Mouse (Mus musculus): Measurements from ENCODE around the gene Kdm4b. TPM values are rescaled to one million over a fixed set of nuclear protein-coding genes. Genes with fewer than 3 reads are reported as not detected.

Kdm4b gene
- polyA plus RNA-seq, 1 experiment from 2014 or later = 19.6 TPM

DNA sequence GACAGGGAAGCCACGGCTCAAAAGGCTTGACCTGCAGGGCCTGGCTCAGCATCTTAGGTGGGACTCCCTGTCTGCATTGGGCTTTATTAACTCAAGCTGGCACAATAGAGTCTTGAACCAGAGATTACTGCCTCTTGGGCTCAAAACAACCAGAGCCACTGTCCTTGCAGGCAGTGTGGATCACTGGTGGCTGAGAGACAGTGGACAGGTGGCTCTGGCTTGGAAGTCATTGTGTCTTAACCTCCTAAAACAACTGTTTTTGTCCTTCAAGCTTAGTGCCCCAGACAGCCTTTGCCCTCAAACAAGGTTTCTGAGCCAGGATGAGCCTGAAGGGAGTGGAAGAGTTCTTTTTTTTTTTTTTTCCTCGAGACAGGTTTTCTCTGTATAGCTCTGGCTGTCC lies 19.5 kb downstream of the Kdm4b start:
- H3K4me2 ChIP-seq = no peak overlapping the region
- H3K4me1 ChIP-seq (ENCODE audit: control insufficient read depth, insufficient read depth, low read length) = peaks cover 39% of the 10 kb centered on the region
- H3K4me3 ChIP-seq (ENCODE audit: low read depth, low read length) = no peak overlapping the region
- H3K9ac ChIP-seq (ENCODE audit: low read depth, low read length) = no peak overlapping the region
- H3K36me3 ChIP-seq (ENCODE audit: control insufficient read depth, insufficient read depth, low read length) = 0 out of 2 replicates have a peak, but pooled peaks cover 2% of the 10 kb centered on the region
- no peak overlapping the region for H3K27ac ChIP-seq (ENCODE audit: low read depth, low read length)
- no peak for ATAC-seq (replicated peaks; ENCODE audit: insufficient number of reproducible peaks, low FRiP score, low TSS enrichment)
- H3K9me3 ChIP-seq (replicated peaks; ENCODE audit: control insufficient read depth, low read length) = no peaks in the 10 kb centered on the region
- WGBS (ENCODE audit: insufficient replicate concordance) = 73% methylated on average over 2 of the region's 2 CpGs
- no peaks in the 10 kb centered on the region for H3K27me3 ChIP-seq (ENCODE audit: control insufficient read depth, insufficient read depth, low read length)

DNA sequence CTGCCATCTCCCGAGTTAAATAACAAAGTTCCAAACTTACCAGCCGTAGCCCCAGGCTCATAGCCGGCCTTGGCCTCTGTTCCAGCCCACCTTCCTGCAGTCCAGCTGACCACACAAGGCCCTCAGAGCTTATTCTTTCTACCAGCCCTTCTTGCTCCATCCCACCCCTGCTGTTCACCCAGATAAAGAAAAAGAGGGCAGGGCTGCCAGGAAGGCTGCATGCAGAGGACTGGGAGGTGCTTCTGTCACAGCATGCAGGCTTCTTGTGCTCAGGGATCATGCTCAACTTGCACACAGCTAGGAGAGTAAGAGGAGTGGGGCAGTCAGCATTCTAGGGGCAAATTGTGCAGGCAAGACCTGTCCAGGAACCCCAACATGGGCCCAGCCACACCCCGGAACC lies 22.3 kb downstream of the Kdm4b start:
- H3K9ac ChIP-seq (ENCODE audit: low read depth, low read length) = no peak overlapping the region; the same call in 1 of the 2 replicates
- H3K27ac ChIP-seq (ENCODE audit: low read depth, low read length) = no peak overlapping the region
- peaks cover 5% of the 10 kb centered on the region; the same call in 1 of the 2 replicates for H3K36me3 ChIP-seq (ENCODE audit: control insufficient read depth, insufficient read depth, low read length)
- no peak for ATAC-seq (replicated peaks; ENCODE audit: insufficient number of reproducible peaks, low FRiP score, low TSS enrichment)
- H3K4me2 ChIP-seq = no peak overlapping the region
- no peak overlapping the region for H3K4me3 ChIP-seq (ENCODE audit: low read depth, low read length)
- WGBS (ENCODE audit: insufficient replicate concordance) = 65% methylated on average over 4 of the region's 4 CpGs
- no peaks in the 10 kb centered on the region for H3K9me3 ChIP-seq (replicated peaks; ENCODE audit: control insufficient read depth, low read length)
- peaks cover 27% of the 10 kb centered on the region for H3K4me1 ChIP-seq (ENCODE audit: control insufficient read depth, insufficient read depth, low read length)
- H3K27me3 ChIP-seq (ENCODE audit: control insufficient read depth, insufficient read depth, low read length) = no peaks in the 10 kb centered on the region

DNA sequence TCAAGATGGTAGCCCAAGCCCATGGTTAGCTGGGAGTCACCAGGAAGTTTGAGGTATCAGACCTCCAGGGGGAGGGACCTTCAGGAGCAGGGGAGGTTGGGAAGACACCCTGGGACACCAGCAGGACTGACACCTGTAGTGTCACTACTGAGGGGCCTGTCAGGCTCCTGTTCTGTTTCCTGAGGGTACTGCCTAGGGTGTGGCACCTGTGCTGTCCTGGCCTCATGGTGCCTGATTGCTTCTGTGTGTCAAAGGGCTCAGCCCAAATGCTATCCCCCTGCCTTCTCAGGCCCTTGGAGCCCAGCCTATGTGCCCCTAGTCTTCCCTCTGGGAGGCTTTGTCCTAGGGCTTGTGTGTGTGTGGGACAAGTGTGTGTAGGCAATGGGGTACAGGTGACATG lies 22.7 kb downstream of the Kdm4b start:
- no peak overlapping the region for H3K4me3 ChIP-seq (ENCODE audit: low read depth, low read length)
- no peaks in the 10 kb centered on the region for H3K27me3 ChIP-seq (ENCODE audit: control insufficient read depth, insufficient read depth, low read length)
- no peak for ATAC-seq (replicated peaks; ENCODE audit: insufficient number of reproducible peaks, low FRiP score, low TSS enrichment)
- H3K4me2 ChIP-seq = no peak overlapping the region
- no peak overlapping the region for H3K27ac ChIP-seq (ENCODE audit: low read depth, low read length)
- peaks cover 24% of the 10 kb centered on the region for H3K4me1 ChIP-seq (ENCODE audit: control insufficient read depth, insufficient read depth, low read length)
- no peaks in the 10 kb centered on the region for H3K9me3 ChIP-seq (replicated peaks; ENCODE audit: control insufficient read depth, low read length)
- no peak overlapping the region; the same call in 1 of the 2 replicates for H3K9ac ChIP-seq (ENCODE audit: low read depth, low read length)
- H3K36me3 ChIP-seq (ENCODE audit: control insufficient read depth, insufficient read depth, low read length) = peaks cover 5% of the 10 kb centered on the region; the same call in 1 of the 2 replicates

DNA sequence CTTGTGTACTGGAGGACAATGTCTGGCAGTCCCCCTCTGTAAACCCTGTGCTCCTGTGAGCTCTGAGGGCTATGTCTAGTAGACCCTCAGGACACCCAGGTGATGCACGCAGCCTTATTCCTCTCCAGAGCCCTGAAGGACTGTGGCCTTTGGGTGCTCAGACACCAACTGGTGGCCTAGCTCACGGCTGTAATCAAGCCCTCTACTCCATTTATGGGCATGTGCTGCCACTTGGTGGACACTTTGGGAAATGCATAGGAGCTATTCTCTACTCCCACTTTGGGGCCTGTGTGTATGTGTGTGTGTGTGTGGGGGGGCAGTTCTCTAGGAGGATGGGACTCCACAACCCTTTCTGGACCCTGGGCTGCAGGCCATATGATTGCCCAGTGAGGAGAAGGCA lies 24.8 kb downstream of the Kdm4b start:
- Histone ChIP-seq H3K27ac (ENCODE audit: low read depth, low read length) (no peak overlapping the region), H3K4me1 (ENCODE audit: control insufficient read depth, insufficient read depth, low read length) (peaks cover 21% of the 10 kb centered on the region), H3K36me3 (ENCODE audit: control insufficient read depth, insufficient read depth, low read length) (peaks cover 12% of the 10 kb centered on the region), H3K4me3 (ENCODE audit: low read depth, low read length) (no peak overlapping the region), H3K27me3 (ENCODE audit: control insufficient read depth, insufficient read depth, low read length) (no peaks in the 10 kb centered on the region), H3K9me3 (replicated peaks; ENCODE audit: control insufficient read depth, low read length) (no peaks in the 10 kb centered on the region), H3K4me2 (no peak overlapping the region), H3K9ac (ENCODE audit: low read depth, low read length) (0 out of 2 replicates have a peak overlapping the region, but pooled peaks have one; percentile 5)
- ATAC-seq (replicated peaks; ENCODE audit: insufficient number of reproducible peaks, low FRiP score, low TSS enrichment) = peak; percentile 46; the same call in 1 of the 2 replicates
- 33% methylated on average over 2 of the region's 2 CpGs for WGBS (ENCODE audit: insufficient replicate concordance)

DNA sequence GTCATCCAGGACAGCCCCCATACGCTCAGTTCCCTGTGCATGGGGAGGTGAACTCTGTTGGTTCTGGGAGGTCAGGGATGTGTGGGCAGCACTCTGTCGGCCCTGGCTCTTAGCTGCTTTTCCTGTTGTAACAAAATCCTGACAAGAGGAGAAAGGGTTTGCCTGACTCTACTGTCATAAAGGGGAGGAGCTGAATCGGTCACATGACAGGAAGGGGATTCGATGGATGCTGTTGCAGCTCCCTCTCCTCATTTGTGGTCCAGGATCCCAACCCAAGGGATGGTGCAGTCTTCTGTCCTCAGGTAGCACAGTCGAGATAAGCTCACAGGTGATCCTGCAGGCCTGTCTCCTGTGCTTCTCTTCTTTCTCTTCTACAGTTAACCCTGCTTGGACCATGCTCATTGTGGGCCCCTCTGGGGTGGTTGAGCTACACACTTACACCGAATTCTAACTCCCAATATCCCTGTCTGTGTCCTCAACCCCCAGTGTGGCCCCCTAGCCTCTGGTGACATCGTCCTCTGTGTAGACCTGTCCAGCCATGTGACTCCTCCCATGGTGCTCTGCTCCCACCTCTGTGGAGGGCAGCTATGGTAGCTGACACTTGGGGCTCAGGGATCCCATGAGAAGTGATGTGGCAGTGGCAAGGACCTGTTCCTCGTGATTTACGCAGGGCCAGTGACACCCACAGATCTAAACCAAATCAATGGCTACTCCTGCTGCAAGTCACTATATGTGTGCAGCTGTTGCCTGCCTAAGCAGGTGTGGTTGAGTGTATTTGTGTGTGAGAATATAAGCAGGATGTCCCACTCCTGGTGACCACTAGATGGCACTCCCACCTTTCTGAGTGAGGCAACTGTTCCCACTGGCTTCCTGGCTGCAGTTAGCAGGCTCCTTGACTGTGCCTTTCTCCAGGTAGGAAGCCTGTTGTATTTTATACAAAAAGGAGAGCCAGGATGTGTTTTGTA lies 31.3 kb downstream of the Kdm4b start:
- H3K4me3 ChIP-seq (ENCODE audit: low read depth, low read length) = no peak overlapping the region
- no peaks in the 10 kb centered on the region for H3K9me3 ChIP-seq (replicated peaks; ENCODE audit: control insufficient read depth, low read length)
- no peak overlapping the region for H3K27ac ChIP-seq (ENCODE audit: low read depth, low read length)
- H3K4me2 ChIP-seq = no peak overlapping the region
- no peaks in the 10 kb centered on the region for H3K27me3 ChIP-seq (ENCODE audit: control insufficient read depth, insufficient read depth, low read length)
- ATAC-seq (replicated peaks; ENCODE audit: insufficient number of reproducible peaks, low FRiP score, low TSS enrichment) = no peak
- H3K9ac ChIP-seq (ENCODE audit: low read depth, low read length) = no peak overlapping the region
- peaks cover 21% of the 10 kb centered on the region for H3K36me3 ChIP-seq (ENCODE audit: control insufficient read depth, insufficient read depth, low read length)
- 59% methylated on average over 9 of the region's 9 CpGs for WGBS (ENCODE audit: insufficient replicate concordance)
- H3K4me1 ChIP-seq (ENCODE audit: control insufficient read depth, insufficient read depth, low read length) = peaks cover 3% of the 10 kb centered on the region; the same call in 1 of the 2 replicates

DNA sequence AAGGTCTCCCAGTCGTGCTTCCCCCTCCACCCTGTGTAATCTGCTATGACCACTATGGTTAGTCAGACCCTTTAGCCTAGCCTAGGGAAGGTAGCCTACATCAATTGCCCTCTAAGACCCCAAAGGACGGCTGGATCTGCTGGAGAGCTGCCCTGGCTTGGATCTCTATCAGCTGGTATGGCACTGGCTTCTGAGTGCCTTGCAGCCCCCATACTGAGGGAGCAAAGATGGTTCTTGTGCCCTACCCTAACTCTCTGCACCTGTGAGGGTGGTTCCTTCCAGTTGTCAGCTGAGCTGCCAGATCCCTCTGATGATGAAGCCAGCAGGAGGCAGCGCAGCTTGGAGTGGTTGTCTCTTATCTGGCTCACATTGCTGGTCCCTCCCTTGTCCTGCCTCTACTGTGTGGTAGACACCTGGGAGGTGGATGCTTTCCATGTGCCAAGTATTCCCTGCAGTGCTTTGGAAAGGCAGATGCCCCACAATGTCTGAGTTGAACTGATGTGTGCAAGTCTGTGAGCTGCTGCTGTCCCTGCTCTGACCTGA lies 33.4 kb downstream of the Kdm4b start:
- no peak overlapping the region for H3K9ac ChIP-seq (ENCODE audit: low read depth, low read length)
- no peak for ATAC-seq (replicated peaks; ENCODE audit: insufficient number of reproducible peaks, low FRiP score, low TSS enrichment)
- H3K4me2 ChIP-seq = no peak overlapping the region
- H3K4me3 ChIP-seq (ENCODE audit: low read depth, low read length) = no peak overlapping the region
- H3K27ac ChIP-seq (ENCODE audit: low read depth, low read length) = no peak overlapping the region
- H3K27me3 ChIP-seq (ENCODE audit: control insufficient read depth, insufficient read depth, low read length) = no peaks in the 10 kb centered on the region
- peaks cover 3% of the 10 kb centered on the region; the same call in 1 of the 2 replicates for H3K4me1 ChIP-seq (ENCODE audit: control insufficient read depth, insufficient read depth, low read length)
- H3K36me3 ChIP-seq (ENCODE audit: control insufficient read depth, insufficient read depth, low read length) = peaks cover 17% of the 10 kb centered on the region
- 74% methylated on average over 3 of the region's 3 CpGs for WGBS (ENCODE audit: insufficient replicate concordance)
- H3K9me3 ChIP-seq (replicated peaks; ENCODE audit: control insufficient read depth, low read length) = no peaks in the 10 kb centered on the region

DNA sequence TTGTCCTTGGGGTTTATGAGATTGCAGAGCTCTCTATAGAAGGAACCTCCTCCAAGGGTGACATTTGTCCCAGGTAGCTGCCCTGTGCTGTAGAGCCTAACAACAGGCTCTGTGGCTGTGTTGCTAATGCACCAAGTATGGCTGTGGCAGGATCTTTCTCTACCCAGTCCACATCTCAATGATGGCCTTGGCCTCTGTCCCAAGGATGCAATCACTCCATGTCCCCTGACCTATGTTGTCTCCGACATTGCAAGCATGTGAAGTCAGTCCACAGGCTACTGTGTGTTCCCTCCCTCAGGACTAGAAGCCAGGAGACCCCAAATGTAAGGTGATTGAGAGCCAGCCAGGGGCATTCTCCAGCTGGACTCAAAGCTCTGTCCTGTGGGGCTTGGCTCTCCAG lies 34.0 kb downstream of the Kdm4b start:
- H3K27ac ChIP-seq (ENCODE audit: low read depth, low read length) = no peak overlapping the region
- no peak overlapping the region for H3K4me2 ChIP-seq
- peaks cover 3% of the 10 kb centered on the region; the same call in 1 of the 2 replicates for H3K4me1 ChIP-seq (ENCODE audit: control insufficient read depth, insufficient read depth, low read length)
- H3K4me3 ChIP-seq (ENCODE audit: low read depth, low read length) = no peak overlapping the region
- whole genome bisulfite sequencing (ENCODE audit: insufficient replicate concordance) = 83% methylated on average over 1 of the region's 1 CpGs
- 0 out of 2 replicates have a peak overlapping the region, but pooled peaks have one; percentile 22 for H3K9ac ChIP-seq (ENCODE audit: low read depth, low read length)
- no peak for ATAC-seq (replicated peaks; ENCODE audit: insufficient number of reproducible peaks, low FRiP score, low TSS enrichment)
- H3K9me3 ChIP-seq (replicated peaks; ENCODE audit: control insufficient read depth, low read length) = no peaks in the 10 kb centered on the region
- H3K36me3 ChIP-seq (ENCODE audit: control insufficient read depth, insufficient read depth, low read length) = peaks cover 13% of the 10 kb centered on the region
- no peaks in the 10 kb centered on the region for H3K27me3 ChIP-seq (ENCODE audit: control insufficient read depth, insufficient read depth, low read length)

DNA sequence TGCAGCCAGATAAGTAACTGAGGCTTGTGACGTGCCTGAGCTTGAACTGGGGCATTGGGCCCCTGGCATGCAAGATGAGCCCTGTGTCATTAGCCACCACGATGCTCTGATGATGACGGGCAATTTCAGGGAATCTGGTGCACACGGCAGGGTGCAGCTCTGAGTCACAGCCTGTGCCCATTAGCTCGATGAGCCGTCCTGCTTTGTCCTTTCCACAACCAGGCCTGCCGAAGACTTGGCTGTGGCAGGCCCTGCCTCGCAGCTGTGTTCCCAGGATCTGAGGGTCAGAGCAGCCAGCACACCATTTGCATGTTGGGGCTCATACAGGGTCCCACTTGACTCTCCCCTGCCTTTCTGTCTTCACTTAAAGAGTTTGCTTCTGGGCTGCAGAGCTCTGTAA lies 34.6 kb downstream of the Kdm4b start:
- Histone ChIP-seq H3K4me1 (ENCODE audit: control insufficient read depth, insufficient read depth, low read length) (peaks cover 6% of the 10 kb centered on the region), H3K27me3 (ENCODE audit: control insufficient read depth, insufficient read depth, low read length) (no peaks in the 10 kb centered on the region), H3K9ac (ENCODE audit: low read depth, low read length) (0 out of 2 replicates have a peak overlapping the region, but pooled peaks have one; percentile 43), H3K4me3 (ENCODE audit: low read depth, low read length) (no peak overlapping the region), H3K36me3 (ENCODE audit: control insufficient read depth, insufficient read depth, low read length) (peaks cover 9% of the 10 kb centered on the region), H3K27ac (ENCODE audit: low read depth, low read length) (no peak overlapping the region), H3K4me2 (no peak overlapping the region), H3K9me3 (replicated peaks; ENCODE audit: control insufficient read depth, low read length) (no peaks in the 10 kb centered on the region)
- ATAC-seq (replicated peaks; ENCODE audit: insufficient number of reproducible peaks, low FRiP score, low TSS enrichment) = no peak
- WGBS (ENCODE audit: insufficient replicate concordance) = 78% methylated on average over 8 of the region's 8 CpGs
